Mouse (Mus musculus): ENCODE results near the gene Rpl27a.

DNA sequence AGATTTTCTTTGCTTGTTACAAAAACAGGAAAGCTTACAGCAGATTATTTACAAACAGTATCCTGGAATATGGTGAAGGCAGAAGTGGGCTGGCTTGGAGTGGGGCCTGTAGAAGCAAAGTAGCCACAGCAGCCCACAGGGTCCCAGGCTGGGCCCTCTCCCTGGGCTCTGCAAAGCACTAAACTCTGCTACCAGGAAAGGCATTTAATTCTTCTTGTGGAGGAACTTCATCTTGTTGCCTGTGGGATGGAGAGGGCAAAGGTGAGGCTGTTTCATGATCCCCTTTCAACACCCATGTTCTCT is 5.4 kb downstream of the Rpl27a start:
- TF ChIP-seq CTCF (IDR thresholded peaks at IDR 0.05; ENCODE audit: low read depth, low read length) = no peak
- TF ChIP-seq POLR2A (IDR thresholded peaks at IDR 0.05; ENCODE audit: borderline replicate concordance, low read depth, low read length) = no peak
